Mouse (Mus musculus) gastrocnemius, postnatal 25 days (tissue): Measurements from ENCODE around the gene Gnat2. TPM values are rescaled to one million over a fixed set of nuclear protein-coding genes. Genes with fewer than 3 reads are reported as not detected.

Source experiments
- DNase-seq: peaks from one replicate; pipeline ENCODE4 v3.0.0; 2022
- total RNA-seq, 2 experiments: library from RNA; stranded (reverse); gene quantifications; 1 replicate in 1 of 2; 2 replicates in 1 of 2; pipeline ENCODE4 v1.2.3; 2021

Gene Gnat2
- total RNA-seq, 2 experiments from 2014 or later = 0.15 TPM; not detected in 1

DNA sequence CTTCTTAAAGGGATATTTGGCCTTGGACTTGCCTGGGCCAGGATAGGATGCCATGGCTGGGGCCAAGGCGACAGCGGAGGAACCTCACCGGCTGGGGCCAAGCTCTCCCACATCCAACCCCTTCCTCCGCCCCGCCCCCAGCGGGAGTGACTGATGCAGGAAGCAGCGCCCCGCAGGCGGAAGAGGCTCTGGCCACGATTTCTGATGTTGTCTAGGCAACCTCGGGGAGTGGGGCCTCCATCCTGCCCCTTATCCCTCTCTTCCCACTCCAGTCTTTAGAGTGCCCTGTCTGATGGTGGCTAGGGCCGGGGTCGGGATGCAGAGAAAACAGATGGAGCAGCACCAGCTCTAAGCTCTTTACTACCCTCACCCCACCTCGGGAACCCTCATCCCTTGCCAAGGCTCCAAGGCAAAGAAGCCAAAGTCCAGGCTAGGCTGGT is 7.3 kb upstream of the Gnat2 start:
- DNase-seq = peak; percentile 93

DNA sequence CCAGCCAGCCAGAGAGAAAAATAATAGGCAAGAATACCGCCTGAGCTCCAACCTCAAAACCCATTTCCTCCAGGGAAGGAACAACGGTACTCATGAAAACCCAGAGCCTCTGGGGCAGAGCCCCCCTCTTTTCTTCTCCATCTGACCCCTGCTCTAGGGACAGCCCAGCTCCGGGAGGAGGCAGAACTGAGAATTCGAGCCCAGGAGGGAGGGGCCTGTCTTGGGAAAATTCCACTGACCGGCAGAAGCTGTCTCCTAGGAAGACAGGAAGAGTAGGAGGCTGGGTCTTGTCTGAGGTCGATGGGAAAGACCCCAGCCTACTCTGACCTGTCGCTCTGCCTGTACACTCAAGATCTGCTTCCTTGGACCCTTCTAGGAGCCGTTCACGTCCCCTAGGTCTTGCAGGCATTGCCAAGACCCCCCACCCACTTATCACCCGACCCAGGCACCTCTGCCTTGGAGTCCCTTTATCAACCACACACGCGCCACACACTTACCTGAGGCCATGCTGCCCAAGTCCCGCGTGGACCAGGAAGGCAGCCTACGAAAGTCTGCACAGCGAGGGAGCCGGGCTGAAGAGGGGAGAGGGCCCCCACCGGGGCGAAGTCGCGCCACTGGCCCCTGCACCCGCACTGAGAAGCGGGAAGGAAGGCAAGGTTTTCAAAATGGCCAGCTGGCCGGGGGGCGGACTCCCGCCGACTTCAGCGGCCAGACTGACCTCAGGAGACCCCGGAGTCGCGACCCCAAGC is 6.7 kb upstream of the Gnat2 start:
- peak; percentile 90 for DNase-seq

DNA sequence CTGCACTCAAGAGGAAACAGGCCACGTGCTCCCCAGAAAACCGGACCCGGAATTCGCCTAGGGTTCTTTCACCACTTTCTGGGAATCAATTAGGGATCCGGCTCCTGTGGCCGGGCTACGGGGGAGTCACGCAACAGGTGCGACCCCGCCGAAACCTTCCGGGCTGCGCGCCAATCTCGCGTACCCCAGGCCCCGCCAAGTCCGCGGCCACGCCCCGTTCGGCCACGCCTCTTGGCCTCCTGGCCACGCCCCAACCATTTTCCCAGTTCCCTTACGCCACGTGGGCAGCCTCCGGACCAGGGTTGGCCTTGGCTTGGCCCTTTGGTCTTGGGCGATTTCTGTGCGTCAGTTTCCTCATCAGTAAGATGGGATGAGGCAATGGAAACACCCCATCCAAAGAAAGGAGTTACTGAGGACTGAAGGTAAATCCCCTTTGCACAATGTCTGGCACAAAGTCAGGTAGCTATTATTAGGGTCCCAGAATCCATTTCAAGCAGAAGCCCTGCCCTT is 6.1 kb upstream of the Gnat2 start, which contains the start of gene Ampd2:
TSS of gene Ampd2 (minus strand) at position 182 of the 510 bp plus-strand sequence.
- peak; percentile 74 for DNase-seq

DNA sequence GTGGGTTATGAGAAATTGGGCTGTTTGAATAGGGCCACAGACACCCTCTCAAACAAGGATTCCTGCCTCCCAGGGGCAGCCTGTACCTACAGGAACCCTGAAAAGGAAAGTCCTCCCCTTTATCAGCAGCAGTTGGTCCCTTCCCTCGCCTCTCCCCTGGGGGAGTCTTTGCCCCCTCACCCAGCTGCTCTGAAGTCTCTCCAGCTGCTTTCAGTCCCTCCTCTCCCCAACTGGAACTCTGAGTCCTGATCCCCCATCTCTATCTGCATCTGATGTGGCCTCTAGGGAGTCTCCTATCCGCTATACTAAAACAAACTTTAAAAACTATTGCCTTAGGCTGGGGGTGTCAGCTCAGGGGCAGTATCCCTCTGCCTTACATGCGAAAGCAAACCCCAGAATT is 5.3 kb upstream of the Gnat2 start:
- DNase-seq = no peak

DNA sequence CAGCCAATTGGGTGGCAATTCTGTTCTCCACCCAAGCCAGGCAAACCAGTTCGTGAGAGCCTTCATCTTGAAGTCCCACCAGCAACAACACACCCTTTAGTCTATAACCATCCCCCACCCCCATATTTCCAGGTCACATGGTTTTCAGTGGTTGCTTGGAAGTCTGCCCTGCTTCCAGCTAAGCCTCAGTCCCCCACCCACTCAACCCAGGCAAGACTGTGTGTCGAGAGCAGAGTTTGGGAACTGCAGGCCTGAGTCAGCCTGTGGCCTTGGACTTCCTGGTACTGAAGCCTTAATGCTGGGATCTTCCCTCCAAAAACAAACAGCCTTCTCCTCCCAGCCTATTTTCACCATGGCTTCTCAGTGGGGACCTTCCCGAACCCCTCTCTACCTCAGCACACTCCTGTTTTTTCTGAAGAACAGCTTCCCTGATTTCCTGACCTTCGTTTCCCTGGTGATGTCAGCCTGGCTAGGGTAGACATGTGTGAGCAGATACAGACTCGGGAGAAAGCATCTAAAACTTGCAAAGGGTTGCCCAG is 3.7 kb upstream of the Gnat2 start:
- no peak for DNase-seq

DNA sequence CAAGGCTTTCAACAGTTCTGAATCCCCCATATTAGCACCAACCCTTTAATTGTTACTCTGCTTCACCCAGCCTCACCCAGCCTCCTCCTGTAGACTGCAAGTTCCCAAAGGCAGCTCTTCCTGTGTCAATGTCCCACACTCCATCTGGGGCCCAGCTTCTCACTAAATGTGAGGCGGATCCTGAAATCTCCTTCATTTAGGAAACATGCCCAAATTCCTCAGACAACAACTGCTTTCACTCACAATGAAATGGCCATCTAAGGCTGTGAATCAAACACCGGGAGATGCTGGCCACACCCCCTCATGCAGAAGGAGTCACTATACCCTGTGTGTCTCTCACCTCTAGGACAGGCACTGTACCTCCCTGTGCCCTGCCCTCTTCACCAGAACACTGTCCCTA is 2.7 kb upstream of the Gnat2 start:
- DNase-seq = no peak

DNA sequence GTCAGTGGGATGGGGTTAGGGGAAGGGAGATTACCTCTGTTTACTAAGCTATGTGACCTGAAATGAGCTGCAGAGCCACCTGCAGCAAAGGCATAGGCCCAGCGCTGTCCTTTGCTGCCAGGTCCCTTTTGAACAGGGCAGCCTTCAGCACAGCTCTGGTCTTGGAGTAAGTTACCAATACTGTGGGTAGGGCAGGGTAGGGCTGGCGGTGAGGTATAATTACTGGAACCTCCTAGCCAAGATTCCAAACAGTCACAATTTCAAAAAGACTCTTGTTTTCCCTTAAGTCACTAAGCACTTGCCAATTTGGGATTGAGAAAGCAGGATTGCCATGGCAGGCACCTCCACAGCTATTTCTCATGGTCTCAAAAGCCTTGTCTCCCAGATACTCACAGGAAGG is 2.0 kb upstream of the Gnat2 start:
- no peak for DNase-seq

DNA sequence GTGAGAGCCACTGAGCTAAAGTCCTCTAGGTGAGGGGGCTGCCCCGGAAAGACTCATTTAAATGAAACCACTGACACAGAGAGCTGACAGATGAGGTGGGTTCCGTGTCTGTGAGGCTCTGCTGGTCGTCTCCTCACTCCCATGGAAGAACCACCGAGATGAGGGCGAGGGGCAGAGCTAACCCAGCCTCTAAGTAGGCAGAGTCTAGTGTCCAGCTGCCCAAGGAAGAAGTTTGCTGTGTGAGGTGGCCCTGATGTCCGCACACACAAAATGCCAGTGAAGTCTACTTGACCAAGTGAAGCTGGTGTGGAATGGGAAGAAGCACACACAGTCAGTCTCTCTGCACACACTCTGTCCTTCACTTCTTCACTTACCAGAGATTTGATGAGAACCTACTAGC is 559 bp upstream of the Gnat2 start:
- no peak for DNase-seq

DNA sequence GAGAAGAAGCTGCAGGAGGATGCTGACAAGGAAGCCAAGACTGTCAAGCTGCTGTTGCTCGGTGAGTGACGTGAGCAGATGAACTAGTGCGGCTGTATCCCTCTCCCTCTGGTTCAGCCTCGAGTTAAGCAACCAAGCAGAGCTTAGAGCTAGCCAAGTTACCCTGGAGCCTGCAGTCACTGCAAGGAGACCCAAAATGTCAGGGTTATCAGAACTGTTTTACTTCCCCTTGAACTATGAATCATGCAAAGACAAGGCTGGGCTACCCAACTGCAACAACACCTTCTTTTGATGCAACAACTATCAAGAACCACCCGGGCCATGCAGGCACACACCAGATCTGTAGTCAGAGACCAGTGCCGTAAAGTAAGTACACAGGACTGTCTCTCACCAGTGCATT is 717 bp downstream of the Gnat2 start:
- DNase-seq = no peak

DNA sequence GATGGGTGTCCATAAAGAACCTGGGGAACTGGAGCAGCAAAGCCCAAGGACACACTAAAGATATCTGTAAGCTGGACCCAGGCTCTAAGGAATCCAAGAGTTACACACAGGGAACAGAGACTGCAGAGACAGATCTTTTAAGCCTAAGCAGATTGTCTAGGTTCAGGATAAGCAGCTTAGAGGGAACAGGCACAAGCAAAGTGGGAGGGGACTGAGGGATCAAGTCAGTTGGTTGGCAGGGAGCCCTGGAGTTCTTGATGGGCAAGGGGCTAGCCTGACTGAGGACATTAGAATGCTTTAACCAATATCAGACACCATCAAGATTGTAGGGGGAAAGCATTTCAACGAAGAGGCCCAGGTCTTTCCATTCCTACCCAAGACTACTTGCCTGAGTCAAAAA is 1.6 kb downstream of the Gnat2 start:
- DNase-seq = no peak

DNA sequence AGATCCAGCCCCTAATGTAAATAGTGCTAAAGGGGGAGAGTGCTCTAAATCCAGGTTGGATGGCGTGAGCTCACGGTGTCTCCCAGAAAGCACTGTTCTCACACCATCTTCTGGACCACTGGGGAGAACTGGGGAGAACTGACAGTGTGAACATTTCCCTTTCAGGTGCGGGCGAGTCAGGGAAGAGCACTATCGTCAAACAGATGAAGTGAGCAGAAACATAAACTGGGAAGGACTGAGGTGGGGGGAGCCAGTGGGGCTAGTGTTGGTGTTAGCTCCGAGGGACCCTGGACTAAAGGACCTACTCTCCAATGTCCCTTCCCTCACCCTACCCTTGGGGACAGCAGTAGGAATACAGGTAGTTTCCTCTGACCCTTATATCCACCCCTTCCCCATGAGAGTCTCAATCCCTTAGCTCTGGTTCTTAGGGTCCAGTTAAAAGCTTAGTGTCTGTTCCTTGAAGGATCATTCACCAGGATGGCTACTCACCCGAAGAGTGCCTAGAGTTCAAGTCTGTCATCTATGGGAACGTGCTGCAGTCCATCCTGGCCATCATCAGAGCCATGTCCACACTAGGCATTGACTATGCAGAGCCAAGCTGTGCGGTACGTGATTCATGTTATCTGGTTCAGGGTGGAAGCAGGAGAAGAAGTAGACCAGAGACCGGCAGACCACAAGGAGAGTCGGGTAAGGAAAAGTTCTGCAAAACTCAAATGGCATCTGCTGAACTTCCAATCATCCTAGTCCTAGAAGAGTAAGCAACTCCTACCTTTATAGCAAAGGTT is 2.6 kb downstream of the Gnat2 start:
- no peak for DNase-seq

DNA sequence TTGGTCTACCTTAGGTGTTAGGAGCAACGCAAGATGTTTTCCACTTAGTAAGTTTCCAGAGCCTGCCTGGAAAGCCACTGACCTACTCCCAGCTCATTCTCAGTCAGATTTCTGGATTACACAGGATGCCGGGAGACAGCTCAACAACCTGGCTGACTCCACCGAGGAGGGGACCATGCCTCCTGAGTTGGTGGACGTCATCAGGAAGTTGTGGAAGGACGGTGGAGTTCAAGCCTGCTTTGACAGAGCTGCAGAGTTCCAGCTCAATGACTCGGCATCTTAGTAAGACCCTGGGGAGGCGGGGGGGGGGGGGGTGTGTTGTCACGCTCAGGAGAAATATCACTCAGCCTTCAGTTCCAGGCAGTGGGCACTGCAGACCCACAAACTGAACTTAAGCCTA is 3.6 kb downstream of the Gnat2 start:
- no peak for DNase-seq

DNA sequence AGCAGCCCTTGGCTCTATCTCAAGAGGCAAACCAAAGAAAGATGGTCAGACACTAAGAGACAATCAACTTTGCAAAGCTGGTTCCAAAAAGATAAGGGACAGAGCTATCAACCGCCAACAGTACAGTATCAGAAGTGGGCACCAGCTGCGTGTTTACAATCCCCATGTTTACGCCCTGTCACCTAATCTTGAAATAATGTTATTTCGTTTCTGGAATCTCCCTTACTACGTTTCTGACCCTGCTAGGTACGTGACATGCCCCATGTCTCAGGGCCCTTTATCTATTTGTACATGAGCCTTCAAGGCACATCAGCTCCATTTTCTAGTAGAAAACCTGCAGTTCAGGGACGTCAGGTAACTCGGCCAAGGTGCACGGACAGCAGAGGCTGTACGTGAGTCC is 4.1 kb downstream of the Gnat2 start:
- no peak for DNase-seq

DNA sequence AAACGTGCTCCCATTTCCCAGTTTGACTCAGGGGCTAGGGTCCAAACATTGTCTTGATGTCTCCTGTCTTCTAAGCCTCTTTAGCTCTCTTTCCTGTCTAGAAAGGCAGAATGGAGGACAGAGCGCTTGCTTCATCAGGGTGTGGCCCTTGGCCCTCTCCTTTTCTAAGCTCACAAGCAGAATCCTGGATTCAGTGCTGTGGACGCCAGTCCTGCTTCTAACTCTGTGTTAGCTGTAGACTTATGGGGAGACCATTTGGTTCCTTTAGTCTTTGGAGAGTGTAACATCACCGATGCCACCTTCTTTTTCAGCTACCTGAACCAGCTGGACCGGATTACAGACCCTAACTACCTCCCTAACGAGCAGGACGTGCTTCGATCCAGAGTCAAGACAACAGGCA is 5.1 kb downstream of the Gnat2 start:
- DNase-seq = no peak

DNA sequence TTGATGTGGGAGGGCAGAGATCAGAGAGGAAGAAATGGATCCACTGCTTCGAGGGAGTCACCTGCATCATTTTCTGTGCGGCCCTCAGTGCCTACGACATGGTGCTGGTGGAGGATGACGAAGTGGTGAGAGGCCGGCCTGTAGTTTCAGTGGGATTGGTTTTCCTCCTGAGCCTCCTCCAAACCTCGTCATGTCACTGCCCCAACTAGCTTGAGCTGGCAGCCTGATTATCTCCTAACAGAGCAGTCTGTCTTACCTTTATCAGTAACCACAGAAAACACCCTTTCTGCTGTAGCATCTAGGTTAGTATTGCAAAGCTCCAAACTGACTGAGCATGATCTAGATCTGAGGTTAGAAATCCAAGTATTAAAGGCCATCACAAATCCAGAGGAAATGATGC is 5.7 kb downstream of the Gnat2 start:
- no peak for DNase-seq

DNA sequence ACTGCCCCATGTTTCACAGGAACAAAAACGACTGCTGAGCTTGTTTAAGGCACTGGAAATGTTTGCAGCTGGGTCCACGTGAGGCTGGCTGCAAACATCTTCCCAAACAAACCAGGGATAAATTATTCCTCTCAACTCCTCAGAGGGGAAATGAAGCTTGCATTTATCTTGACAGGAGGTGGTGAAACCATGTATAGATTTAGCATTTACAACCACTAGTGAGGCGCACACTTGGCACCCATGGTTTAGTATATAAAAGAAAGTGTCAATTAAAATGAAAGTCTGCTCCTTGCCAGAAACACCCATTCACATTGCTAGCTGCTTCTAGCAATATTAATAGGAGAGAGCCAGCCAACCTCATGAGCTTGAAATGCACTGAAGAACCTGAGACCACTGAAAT is 9.0 kb downstream of the Gnat2 start:
- no peak for DNase-seq

DNA sequence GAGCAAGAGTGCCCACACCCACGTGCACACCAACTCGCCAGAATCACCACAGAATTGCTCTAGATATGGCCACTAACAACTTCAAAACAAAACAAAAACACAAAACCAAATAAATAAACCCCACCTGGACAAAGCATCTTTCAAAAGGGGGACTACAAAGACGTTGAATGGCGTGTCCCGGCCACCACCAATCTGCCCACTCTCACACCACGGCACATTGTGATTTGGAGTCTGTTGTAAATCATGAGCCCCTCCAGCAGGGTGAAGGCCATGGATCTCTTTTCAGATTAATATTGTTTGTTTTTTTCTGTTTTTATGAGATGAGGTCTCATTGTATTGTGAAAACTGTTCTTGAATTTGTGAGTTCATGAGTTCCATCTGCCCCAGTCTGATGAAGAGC is 9.5 kb downstream of the Gnat2 start:
- no peak for DNase-seq

DNA sequence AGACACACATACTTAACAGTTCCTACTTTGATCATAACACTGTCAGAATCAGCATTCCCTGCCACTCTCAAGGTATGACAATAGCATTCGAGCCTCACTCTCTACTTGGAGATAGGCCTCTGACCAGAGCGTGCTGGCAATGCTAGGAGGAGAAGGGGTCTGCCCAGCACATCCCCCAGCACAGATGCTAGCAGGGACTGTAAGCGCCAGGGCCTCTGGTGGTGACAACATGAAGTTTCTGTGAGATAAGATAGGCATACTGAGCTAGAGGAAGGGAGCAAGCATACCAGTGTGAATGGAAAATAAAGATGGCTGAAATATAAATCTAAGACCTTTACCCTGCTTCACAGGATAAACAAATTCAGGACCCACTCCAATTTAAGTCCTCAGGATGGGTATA is 12.7 kb downstream of the Gnat2 start:
- DNase-seq = no peak

DNA sequence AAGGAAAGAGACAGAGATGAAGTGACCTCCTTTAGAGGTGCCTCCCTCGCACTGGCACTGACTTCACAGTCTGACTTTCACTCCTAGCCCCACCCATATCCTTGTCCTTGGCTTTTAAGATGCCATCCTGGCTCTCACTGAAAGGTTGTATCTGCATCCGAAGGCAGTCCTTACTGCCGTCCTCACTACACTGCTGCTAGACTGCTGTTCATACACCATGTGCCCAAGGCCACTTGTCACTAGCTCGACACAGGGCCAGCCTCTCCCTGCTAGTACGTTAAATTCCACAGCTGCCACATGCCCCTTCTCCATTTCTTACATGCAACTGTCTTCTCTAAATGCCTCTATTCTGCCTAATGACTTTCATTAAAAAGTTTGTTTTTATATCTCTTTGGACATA is 18.7 kb downstream of the Gnat2 start:
- no peak for DNase-seq

DNA sequence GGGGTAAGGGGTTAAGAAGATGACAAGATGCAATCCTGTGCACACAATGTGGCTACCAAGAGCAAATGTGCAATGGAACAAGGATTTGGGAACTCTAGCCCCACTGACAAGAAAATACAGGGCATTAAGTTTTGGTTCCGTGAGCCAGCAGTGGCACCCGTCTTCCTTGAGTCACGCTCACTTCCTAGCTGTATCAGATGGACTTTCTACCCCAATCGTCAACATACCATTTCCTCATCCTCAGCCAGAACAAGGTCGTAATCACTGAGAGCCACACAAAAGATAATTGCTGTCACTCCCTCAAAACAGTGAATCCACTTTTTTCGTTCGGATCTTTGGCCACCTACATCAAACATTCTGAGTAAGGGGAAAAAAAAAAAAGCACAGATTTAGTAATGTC is 19.7 kb downstream of the Gnat2 start:
- DNase-seq = no peak

DNA sequence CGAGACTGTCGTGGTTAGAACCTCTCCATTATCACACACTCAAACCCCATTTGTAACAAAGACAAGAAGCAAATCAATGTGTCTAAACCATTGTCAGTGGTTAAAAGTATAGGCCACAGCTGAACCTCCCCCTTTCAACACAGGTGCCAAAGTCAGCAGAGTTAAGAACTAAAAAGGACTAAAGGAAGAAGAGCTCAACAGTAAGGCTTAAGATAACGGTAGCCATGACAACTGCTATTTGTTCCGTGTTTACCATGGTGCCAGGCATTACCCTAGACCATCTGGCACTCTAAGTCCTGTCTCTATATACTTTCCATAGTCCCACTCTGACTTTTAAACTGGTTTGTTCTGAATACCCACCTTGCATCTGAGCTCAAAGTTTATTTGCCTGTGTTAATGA is 20.1 kb downstream of the Gnat2 start:
- DNase-seq = no peak

DNA sequence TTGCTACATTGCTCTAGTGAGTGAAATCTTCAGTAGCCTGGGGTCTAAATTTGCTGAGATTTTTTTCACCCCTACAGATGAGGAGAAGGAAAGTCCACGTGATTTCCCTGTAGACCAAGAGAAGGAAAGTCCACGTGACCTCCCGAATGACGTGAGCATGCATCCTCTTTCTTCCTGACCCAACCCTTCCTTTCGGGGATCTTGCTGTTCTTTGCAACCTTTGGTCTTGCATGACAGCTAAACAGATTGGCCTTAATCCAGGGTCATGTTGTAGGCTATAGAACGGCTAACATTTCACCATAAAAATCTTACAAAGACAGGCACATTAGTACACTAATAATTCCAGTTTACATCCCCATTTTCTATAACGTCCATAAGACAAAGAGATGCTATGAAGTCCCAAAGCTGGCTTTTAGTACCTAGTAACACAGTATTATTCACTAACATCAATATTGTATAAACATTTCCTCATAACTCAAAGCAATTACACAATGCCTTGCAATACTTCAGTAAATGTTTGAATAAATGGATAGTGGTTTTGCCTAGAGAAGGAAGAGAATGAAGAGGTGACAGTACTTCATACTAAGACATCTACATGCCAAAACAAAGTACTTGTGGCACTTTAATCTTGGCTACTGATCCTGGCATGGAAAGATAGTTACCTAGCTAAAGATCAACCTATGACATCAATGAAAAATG is 21.2 kb downstream of the Gnat2 start:
- no peak for DNase-seq

DNA sequence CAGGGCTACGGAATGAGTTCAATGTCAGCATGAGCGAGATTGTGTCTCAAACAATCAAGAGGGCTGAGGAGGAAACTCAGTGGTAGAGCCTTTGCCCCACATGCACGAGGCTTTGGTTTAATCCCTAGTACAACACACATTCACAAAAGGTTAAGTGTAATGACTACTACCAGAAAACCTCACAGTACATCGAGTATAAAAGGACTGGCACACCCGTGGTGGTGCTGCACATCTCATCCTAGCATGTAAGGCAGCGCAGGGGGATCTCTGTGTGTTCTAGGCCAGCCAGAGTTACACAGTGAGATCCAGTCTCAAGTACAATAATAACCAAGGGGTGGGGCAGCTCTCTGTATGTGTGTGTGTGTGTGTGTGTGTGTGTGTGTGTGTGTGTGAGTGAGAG is 24.9 kb downstream of the Gnat2 start:
- no peak for DNase-seq
